Mouse (Mus musculus) layer of hippocampus, adult 18-20 months (tissue): ENCODE measurements around the gene Abcb8. TPM values are rescaled to one million over a fixed set of nuclear protein-coding genes. Genes with fewer than 3 reads are reported as not detected.

Experiments used
- DNase-seq, 2 experiments: peaks; one replicate each; pipeline ENCODE4 v3.0.0; 2022; ENCODE audit warnings: low spot score in 2 of 2
- total RNA-seq, 2 experiments: library from RNA; stranded (reverse); gene quantifications; 2 replicates each; pipeline ENCODE4 v1.2.3; 2021

Gene Abcb8
- total RNA-seq, 2 experiments from 2014 or later: 57.0 to 60.1 TPM

DNA sequence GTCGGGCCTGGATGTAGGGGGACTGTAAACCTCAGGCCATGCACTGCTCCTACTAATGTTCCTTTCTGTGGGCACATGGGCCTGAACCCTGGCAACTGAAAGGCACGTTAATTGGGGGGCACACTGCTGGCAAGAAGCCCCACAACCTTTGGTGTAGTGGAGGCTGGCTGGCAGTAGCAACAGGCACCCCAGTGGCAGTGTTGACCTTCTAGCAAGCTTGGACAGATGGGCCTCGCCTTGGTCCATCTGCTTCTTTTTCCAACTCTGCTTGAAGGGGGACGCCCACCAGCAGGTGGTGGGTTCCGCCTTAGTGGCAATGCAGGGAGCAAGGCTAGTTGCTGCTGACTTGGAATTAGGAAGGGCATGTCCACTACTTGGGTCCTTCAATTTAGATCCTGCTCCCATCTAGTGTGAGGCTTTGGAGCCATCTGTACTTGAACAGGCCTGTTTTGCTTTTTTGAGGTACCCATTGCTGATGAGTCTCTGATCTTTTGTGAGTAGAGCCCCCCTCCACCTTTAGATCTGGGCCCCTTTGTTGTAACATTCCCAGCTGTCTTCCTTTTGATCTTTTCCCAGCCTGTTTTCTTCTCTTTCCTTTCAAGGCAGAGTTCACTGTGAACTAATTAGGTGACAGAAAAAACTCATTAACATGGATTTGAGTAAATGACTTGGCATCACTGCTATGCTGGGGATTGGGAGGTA lies 60.0 kb downstream of the Abcb8 start:
- no peak for DNase-seq

GRCm38 (mm10) chr5:24453985-24454303 lies 60.5 kb downstream of the Abcb8 start:
- DNase-seq: no peak

- DNase-seq: no peak
These were observed 61.6 kb downstream of the Abcb8 start for GRCm38 (mm10) chr5:24455076-24455475.

GRCm38 (mm10) chr5:24455613-24456012 lies 62.1 kb downstream of the Abcb8 start:
- DNase-seq: no peak

Other genes starting within 250 kb of the Abcb8 start
- 1 to 10 TPM; 9.0 to 9.7 TPM for gene Nupl2, start 228.7 kb upstream of the Abcb8 start, total RNA-seq
- gene Kcnh2, start 42.1 kb upstream of the Abcb8 start, total RNA-seq: 10 to 100 TPM; 23.0 to 26.8 TPM
- 1 to 10 TPM; 6.8 to 7.0 TPM for gene Nos3, start 28.9 kb upstream of the Abcb8 start, total RNA-seq
- 1 to 10 TPM; 3.0 to 3.7 TPM for gene Atg9b, start 1.5 kb upstream of the Abcb8 start, total RNA-seq
- under 1 TPM; 0.27 to 0.53 TPM for gene Asic3, start 19.7 kb downstream of the Abcb8 start, total RNA-seq
- gene Cdk5, start 29.9 kb downstream of the Abcb8 start, total RNA-seq: 100 to 1,000 TPM; 126 to 133 TPM
- gene Slc4a2, start 30.2 kb downstream of the Abcb8 start, total RNA-seq: 10 to 100 TPM; 30.1 to 30.8 TPM
- 100 to 1,000 TPM; 109 to 115 TPM for gene Fastk, start 51.6 kb downstream of the Abcb8 start, total RNA-seq
- gene Tmub1, start 54.2 kb downstream of the Abcb8 start, total RNA-seq: 10 to 100 TPM; 21.8 to 23.7 TPM
- gene Agap3, start 58.5 kb downstream of the Abcb8 start, total RNA-seq: 100 to 1,000 TPM; 673 to 687 TPM
- not detected for gene Gbx1, start 133.5 kb downstream of the Abcb8 start, total RNA-seq
- gene Asb10, start 147.3 kb downstream of the Abcb8 start, total RNA-seq: under 1 TPM in 1 of 2 experiments, not detected in 1; 0.23 TPM
- gene 4931409K22Rik, start 163.1 kb downstream of the Abcb8 start, total RNA-seq: not detected
- 10 to 100 TPM; 82.5 to 83.6 TPM for gene Abcf2, start 183.8 kb downstream of the Abcb8 start, total RNA-seq
- gene Chpf2, start 193.1 kb downstream of the Abcb8 start, total RNA-seq: 10 to 100 TPM; 60.8 to 64.9 TPM
- 10 to 100 TPM; 87.4 to 93.2 TPM for gene Smarcd3, start 230.7 kb downstream of the Abcb8 start, total RNA-seq